19 mouse cellular contexts compared by ENCODE assay signal in the genomic region with DNA sequence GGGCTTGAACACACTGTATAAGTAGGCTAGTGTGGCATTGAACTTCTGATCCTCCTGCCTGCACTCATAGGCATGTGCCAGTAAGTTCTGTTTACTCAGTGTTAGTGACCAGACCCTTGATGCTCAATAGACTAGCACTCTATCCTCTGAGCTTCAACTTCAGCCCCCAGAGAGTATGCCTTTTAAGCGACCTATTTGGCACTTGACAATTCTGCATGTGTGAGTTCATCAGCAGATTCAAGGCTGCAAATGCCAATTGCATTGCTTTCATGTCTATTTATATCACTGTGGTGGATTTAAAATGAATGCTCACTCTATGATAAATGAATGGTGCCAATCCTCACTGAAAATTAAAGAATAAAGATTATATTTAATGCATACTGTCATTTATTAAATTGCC. TPM values are rescaled to one million over a fixed set of nuclear protein-coding genes. Genes with fewer than 3 reads are reported as not detected.
"Had no signal": no experiment of that assay in that cellular context is flagged by ENCODE, and none has a peak within 500 bp of the region (broad histone marks: within the 10 kb centered on the region; RNA-seq: fewer than 3 reads in every experiment).

No protein-coding gene starts in this region.

- ATAC-seq: midbrain, embryonic 15.5 days had no signal

- H3K9me3 ChIP-seq: kidney, embryonic 15.5 days; liver, embryonic 13.5 days; midbrain, embryonic 12.5 days; midbrain, embryonic 15.5 days; neural tube, embryonic 12.5 days; neural tube, embryonic 15.5 days had no signal

- H3K36me3 ChIP-seq: kidney, embryonic 15.5 days; liver, embryonic 13.5 days; midbrain, embryonic 12.5 days; midbrain, embryonic 15.5 days; neural tube, embryonic 12.5 days; neural tube, embryonic 15.5 days had no signal

- H3K4me1 ChIP-seq: kidney, embryonic 15.5 days; midbrain, embryonic 15.5 days; neural tube, embryonic 12.5 days had no signal

- DNase-seq: kidney, postnatal 10 days; kidney, postnatal 36 days; layer of hippocampus, postnatal 36 days; liver, embryonic 13.5 days; lung, adult 2 months; right cerebral cortex, adult 18-20 months; right cerebral cortex, postnatal 14 days; right cerebral cortex, postnatal 4 days; thymus, adult 2 months; thymus, postnatal 25 days had no signal

- H3K4me2 ChIP-seq: kidney, embryonic 15.5 days; liver, embryonic 13.5 days; midbrain, embryonic 12.5 days; midbrain, embryonic 15.5 days; neural tube, embryonic 12.5 days; neural tube, embryonic 15.5 days had no signal

- H3K27me3 ChIP-seq: kidney, embryonic 15.5 days; liver, embryonic 13.5 days; midbrain, embryonic 12.5 days; midbrain, embryonic 15.5 days; neural tube, embryonic 12.5 days; neural tube, embryonic 15.5 days had no signal

- H3K27ac ChIP-seq: kidney, embryonic 15.5 days; left cerebral cortex, adult 2 months; liver, embryonic 13.5 days; macrophage; midbrain, embryonic 12.5 days; midbrain, embryonic 15.5 days; neural tube, embryonic 12.5 days; neural tube, embryonic 15.5 days; stomach, postnatal 0 days had no signal

- H3K9ac ChIP-seq: kidney, embryonic 15.5 days; liver, embryonic 13.5 days; midbrain, embryonic 12.5 days; midbrain, embryonic 15.5 days; neural tube, embryonic 12.5 days; neural tube, embryonic 15.5 days had no signal

- H3K4me3 ChIP-seq: kidney, embryonic 15.5 days; left cerebral cortex, adult 2 months; liver, embryonic 13.5 days; midbrain, embryonic 12.5 days; midbrain, embryonic 15.5 days; neural tube, embryonic 12.5 days; neural tube, embryonic 15.5 days had no signal

RNA-seq across cellular contexts. Expression of a gene that starts 24.9 kb away (rescaled TPM):
- total RNA-seq: liver, adult 2 months had no signal
